Mouse (Mus musculus) layer of hippocampus, postnatal 36 days (tissue): Measurements from ENCODE around the gene Ppip5k2. TPM values are rescaled to one million over a fixed set of nuclear protein-coding genes. Genes with fewer than 3 reads are reported as not detected.
"Not testable (repeated sequence)": the region's sequence is repeated elsewhere in the genome, so short reads cannot be mapped to it uniquely, and the experiment has no call there.

ENCODE experiments used
- DNase-seq, 2 experiments: peaks; one replicate each; pipeline ENCODE4 v3.0.0; 2022
- total RNA-seq, 2 experiments: library from RNA; stranded (reverse); gene quantifications; 2 replicates each; pipeline ENCODE4 v1.2.3; 2021

Ppip5k2 gene
- total RNA-seq, result 10 to 100 TPM; 18.7 to 19.9 TPM

DNA sequence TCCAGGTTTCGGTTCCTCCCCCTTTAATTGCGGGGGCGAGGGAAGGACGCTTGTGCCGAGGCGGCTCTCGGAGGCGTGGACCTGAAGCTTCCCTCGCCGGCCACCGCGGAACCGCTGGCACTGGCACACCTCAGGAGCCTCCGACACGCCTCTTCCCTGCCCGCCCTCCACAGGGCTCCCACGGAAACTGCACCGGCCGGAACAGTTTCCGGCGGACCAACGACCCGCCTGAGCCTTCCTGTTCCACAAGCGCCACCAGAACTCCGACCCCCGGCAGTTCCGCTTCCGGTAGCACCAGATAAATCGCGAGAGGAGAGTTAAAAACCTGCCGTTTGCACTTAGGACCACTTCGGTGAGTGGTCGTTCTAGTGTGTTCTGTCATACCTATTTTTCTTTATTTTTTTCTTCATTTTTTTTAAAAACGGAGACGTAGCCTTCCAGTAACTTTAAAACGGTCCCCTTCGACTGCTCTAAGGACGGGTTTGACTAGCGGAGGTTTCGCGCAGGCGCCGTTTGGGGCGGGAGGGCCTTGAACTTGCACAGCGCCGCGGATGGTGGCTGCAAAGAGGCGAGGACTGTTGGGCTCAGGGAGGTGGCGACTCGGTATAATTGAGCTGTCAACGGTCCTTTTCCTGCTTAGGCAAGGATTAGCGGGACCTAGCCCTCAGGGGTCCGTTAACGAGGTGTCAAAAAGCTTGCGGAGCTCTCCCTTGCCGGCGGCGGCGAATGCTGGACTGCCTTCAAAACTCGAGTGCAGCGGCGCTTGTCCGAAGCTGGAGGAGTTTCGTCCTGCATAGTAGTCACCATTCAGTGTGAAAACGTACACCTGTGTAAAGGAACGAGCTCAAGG, at the start of gene Ppip5k2, which contains the start of gene Gin1:
Ppip5k2 (minus strand) TSS at position 508 of the 850 bp plus-strand sequence.
Gin1 (plus strand) TSS at position 269 of the 850 bp plus-strand sequence.
- peak; percentile 91 to 92 for DNase-seq

DNA sequence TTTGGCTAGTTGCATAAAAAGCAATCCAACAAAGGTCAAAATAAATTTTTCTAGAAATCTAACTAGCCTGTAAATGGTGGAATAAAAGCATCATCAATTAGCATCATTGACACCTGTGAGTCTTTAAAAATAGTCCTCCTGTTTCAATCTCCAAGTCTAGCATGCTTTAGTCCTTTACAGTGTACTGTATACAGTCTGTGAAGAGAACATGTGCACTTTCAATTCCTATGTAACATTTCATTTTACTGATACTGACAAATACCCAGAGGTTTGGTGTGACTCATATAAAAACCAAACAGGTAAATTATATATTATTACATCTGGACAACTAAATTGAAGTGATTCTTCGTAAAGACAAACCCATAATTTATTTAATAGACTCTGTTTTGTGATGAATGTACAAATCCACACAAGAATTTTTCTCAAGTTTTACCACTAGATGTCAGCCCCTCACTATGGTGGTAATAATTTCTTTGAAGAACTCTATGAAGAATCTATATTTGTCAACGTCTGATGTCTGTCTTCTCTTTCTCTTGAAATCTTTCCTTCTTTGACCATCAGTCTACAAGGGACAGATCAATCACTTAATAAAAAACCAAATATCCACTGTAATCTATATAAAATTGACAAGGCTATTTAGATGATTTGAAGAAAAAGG, 39.2 kb upstream of the Ppip5k2 start:
- DNase-seq, result no peak

DNA sequence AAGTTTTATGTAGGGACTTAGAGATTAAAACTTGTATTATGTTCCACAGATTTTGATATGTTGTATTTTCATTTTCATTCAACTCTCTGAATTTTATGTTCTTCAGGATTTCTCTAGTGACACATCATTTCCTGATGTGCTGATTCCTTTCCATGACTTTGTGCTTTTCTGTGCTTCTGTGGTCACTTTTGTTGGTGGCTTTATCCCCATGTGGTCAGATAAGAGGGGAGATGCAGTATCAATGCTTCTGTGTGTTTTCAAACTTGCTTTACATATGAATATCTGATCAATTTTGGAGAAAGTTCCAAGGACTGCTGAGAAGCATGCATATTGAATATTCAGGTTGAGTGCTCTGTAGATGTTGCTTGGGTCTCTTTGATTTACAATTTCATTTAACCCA, 34.3 kb upstream of the Ppip5k2 start:
- no peak for DNase-seq

DNA sequence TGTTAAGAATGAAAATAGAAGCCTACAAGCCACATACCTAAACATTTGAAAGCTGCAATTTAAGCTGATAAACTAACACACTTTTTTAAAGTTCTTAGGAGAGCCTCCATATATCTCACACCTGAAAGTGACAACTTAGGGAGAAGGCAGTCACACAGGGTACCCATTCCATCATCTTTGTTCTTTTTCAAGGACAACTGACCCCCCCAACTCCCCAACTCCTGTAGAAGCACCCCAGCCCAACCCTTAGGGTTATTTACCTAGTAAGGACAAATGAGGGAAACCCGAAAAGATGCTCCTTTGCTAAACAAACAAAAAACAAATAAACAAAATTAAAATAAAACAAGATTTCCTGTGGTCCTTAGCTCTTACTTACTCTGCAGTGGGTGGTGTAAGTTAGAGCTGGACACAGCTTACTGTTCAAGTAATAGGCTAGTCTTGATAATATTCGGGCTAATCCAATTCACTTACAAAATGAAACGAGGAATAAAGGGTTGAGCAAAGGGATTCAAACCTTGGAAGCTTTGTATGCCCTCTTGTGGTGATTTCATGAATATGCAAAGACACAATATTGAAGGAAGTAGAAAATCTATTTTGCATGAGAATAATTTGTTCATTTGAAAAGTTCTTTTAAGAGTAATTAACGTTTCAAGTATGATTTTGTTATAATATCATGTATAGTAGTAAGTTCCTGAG, 32.1 kb upstream of the Ppip5k2 start:
- no peak for DNase-seq

DNA sequence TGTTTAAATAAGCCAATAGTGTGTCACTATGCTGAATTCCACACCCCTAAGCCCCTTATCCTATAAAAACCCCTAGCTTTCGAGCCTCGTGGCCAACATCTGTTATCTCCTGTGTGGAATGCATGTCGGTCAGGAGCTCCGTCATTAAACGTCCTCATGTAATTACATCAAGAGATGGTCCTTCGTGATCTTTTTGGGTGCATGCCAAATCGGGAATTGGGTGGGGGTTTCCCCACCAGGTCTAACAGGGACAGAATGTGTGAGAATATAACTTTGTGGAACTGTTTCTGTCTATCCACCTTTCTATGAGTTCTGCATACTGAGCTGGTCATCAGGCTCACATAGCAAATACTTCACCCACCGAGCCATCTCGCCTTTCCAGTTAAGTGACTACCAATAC, 25.7 kb upstream of the Ppip5k2 start:
- DNase-seq, result no peak

DNA sequence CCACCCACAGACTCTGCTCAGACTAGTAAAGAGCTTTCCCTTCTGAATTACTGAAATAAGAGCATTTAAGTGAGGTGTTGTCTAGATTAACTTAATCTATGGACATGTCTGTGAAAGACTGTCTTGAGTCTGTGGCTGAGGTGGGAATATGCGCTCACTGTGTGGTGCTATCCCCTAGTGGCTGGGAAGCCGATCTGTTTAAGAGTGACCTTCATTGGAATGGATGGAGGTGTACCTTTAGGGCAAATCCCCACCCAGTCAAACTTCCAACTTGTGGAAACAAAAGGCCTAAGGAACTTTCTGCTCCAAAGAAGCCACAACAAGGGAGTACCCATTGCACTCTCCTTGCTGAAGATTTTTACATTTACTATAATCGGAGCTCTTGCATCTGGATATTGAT, 23.9 kb upstream of the Ppip5k2 start:
- DNase-seq, result no peak

DNA sequence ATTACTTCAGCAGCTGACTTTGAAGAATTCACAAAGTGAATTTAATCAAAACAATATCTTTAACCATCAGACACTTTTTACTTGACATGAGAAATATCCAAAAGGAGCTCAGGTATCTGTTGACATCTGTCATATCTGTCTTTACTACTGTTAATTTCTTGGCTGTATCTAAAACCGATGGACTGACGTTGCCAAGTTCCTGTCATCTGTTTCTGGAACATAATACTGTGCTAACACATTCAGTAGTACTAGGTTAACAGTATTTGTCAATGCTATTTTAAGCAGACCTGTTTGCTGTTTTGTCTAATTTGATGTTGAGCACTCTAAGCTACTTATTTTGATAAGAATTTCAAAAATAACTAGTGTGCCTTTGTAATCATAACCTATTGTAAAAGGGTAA, 18.3 kb upstream of the Ppip5k2 start:
- DNase-seq, result no peak

DNA sequence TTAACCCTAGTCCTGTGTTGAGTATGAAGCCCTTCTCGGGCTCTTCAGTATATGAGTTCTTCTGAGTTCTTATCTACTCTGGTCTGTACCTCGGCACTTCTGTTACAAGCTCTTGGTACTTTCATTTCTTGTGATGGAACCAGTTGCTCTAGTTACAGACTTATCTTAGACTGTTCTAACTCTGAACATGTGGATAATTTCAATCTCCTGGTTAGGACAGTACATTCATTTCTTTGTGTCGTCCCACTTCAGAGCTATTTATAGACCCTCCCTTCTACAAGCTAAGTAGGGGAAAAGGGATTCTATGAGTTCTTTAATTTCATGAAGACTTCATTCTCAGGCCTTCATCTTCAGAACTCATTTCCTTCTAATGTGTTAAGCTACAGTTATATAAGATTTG, 17.5 kb upstream of the Ppip5k2 start:
- no peak for DNase-seq

DNA sequence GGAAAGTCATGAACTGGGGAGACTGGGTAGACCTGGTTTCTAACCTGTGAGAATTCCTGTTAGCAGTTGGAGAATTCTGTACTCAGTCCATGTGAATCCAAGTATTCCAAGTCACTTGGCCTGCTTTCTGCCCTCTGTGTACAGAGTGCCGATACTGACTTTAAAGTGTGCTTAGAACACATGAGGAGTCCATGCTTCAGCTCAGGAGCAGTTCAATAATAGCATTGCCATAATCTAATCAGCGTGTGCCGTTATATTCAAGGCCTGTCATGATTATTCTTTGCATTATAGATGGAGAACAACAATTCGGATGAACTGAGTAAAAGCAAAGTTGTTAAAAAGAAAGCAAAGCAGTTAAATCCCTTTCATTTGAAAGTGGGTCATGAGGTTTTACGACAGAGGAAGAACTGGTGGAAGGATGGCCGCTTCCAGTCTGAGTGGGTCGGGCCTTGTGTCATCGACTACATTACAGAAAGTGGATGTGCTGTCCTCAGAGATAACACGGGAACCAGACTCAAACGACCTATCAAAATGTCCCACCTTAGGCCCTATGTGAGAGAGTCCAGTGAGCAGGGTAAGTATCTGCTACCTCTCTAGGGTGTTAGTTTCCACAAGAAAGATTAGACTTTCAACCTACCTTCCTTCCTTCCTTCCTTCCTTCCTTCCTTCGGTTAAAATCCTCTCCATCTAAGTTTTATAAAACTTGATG, 15.6 kb upstream of the Ppip5k2 start:
- DNase-seq, result no peak

DNA sequence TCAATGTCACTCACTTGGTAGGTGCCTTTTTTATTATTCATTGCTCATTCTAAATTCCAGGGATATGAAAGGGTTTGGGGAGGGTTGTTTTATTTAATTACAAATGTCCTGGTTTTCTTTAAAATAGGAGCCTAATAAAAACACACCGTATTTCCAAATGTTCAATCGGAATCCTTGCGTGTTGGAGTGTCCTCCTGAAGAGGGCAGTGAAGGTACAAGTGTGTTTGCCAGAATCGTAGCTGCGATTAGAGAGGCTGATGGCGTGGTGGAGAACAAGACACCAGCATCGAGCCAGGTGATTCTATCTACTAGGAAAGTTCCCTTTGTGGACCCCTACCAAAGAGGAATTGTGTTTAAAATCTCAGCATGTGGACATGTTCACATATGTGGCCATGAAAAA, 14.7 kb upstream of the Ppip5k2 start:
- no peak for DNase-seq

DNA sequence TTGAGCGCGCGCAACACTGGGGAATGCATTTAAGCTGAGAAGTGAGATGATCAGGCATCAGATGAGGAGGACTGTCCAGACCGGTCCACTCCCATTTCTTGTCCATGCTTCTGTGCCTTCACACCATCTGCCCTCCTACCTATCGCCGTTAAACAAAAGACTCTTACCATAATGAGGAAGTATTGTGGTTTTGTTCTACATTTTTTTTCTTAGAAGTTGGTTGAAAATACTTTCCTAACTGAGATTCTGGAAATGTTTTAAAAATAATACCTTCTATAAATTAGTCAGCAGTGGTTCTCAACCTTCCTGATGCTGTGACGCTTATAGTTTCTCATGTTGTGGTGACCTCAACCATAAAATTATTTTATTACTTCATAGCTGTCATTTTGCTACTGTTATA, 11.5 kb upstream of the Ppip5k2 start:
- no peak for DNase-seq

DNA sequence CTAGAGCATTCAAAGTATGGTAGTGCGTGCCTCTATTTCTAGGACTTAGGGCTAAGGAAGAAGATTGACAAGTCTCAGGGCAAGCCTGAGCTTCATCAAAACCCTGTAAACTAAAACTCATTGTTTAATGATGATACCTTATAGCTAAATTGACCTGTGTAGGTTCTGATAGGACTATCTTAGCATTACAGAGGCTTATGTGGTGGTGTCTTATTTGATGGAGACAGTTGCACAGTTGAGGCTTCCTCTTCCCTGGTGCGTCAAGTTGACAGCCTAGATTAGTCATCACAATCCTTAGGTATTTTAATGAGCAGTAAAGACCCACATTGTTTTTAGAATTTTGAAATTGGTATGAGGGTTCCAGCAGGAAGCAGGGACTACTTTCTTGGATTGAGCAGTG, 3.8 kb upstream of the Ppip5k2 start:
- no peak for DNase-seq

DNA sequence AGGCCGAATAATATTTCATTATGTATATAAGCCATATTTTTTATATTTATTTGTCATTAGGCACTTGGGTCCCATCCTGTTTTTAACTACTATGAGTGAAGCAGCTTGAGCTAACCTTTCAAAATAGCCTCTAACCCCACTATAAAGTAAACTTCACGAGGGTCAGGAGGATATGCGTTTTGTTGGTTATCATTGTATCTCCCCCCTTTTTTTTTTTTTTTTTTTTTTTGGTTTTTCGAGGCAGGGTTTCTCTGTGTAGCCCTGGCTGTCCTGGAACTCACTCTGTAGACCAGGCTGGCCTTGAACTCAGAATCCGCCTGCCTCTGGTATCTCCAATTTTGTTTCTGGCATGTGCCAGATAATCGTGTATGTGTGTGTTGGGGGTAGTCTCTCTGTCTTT, 3.2 kb upstream of the Ppip5k2 start:
- DNase-seq, result no peak

DNA sequence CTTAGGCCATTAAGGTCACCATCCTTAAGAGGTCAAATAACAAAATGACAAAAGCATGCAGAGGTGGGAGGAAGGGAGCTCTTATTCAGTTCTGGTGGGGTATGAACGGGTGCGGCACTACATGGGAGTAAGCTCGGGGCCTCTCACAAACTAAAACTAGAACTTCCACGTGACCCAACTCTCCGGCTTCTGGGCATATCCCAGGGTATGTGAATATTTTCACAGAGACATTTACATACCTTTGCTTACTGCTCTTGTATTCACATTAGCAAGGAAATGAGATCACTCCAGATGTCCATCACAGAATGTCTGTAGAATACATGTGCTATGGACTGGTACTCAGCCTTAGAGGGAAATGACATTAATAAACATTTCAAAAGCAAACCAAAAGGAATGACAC, 1.5 kb upstream of the Ppip5k2 start:
- no peak for DNase-seq

DNA sequence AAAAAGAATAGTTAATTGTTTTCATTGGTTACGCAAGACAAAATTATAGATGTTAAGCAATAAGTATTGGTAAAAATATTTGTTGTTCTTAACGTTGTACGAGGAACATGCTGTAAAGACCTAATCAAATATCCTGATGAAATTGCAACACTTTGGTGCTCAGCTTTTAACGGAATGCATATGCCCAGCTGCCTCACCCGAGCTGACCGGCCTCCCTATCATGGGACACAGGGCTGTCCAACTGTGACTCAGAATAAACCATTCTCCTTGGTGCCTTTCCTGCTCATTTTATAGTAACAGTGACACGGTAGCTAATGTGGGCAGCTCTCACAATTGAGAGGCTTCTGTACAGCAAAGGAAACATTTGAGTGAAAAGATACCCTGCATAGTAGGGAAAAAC, 907 bp upstream of the Ppip5k2 start:
- DNase-seq, result no peak

DNA sequence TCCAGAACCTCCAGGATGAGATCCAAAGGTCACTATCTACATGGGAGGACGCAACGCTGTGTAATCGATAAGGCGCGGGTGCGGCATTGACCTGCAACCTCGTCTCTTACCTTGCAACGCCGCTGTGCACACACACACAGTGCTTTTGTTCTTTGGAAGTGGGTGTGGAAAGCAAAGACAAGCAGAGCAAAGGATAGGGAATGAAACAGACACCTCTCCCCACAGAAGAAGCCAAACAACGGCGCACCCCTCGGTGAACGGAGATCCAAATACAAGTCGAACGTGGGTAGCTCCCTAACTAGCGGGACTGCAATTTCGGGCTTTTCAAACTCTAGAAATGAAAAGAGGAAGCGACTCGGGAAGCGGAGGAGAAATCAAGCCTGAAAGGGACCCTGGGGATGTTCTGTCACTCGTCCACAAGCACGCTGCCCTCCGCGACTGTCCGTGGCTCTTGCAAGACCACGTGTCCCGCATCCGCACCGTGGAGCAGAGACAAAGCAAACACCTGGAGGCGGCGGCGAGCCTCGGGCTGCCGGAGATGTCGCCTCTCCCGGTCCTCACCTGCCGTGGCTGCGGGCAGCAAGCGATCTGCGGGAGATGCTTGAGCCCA, 812 bp downstream of the Ppip5k2 start:
- peak in 1 of 2 experiments; percentile 15 for DNase-seq

DNA sequence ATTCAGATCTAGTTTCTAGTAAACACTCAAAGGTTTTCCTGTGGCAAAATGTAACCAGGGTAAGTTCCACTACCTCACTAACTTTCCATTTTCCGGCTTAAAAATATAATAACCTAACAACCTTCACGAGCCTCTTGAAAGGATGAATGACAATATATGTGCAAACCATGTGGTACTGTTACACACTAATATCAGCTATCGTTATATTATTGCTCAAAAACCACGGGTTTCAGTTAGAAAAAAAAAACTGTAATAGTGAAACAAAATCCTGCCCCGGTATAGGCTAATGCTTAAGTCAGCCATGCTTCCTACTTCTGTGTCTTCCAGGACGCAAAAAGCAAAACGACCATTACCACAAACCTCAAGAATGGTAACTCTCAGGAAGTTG, 1.3 kb downstream of the Ppip5k2 start:
- no peak for DNase-seq

DNA sequence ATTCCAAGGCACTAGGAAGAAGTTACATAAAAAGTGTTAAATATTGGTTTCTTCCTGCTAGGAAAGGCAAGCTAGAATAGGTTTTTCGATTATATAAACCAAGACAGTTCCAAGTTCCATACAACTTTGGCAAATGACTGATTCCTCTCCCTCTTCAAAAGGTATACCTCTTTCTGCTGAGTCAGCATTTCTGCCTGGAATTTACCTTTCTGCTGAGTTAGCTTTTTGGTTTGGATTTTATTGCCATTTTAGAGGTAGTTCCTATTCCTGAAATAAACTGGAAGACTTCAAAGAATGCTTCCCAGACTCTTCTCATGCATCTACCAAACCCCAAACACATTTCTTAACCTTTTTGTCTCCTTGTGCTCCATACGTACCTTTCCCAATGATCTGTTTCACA, 2.1 kb downstream of the Ppip5k2 start:
- DNase-seq, result no peak

DNA sequence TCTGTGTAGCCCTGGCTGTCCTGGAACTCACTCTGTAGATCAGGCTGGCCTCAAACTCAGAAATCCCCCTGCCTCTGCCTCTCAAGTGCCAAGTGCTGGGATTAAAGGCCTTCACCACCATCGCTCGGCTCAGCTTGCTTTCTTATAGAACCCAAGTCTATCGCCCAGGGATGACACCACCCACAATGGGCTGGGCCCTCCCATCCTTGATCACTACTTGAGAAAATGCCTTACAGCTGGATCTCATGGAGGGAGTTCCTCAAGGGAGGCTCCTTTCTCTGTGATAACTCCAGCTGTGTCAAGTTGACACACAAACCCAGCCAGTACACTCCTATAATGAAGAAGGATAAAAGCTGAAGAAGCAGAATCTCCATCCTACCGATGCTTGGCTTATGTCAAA, 4.5 kb downstream of the Ppip5k2 start:
- not testable (repeated sequence) for DNase-seq

DNA sequence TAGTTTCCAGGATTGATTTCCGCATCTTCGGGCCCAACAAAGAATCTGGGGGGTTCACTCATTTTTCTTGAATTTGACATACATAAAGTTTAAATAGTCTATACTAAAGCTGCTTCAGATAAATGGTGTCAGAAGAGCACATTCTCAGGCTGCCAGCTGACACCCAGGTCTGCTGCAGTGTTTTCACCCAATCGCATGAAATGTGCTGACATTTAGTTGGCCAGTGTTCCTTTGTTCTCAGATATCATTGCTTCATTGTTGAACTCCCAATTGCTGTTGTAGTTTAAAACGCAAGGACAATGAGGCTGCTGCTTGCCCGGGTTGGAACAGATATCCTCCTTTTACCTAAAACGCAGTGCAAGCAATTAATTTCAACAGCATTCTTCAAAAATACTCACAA, 8.7 kb downstream of the Ppip5k2 start:
- no peak for DNase-seq

DNA sequence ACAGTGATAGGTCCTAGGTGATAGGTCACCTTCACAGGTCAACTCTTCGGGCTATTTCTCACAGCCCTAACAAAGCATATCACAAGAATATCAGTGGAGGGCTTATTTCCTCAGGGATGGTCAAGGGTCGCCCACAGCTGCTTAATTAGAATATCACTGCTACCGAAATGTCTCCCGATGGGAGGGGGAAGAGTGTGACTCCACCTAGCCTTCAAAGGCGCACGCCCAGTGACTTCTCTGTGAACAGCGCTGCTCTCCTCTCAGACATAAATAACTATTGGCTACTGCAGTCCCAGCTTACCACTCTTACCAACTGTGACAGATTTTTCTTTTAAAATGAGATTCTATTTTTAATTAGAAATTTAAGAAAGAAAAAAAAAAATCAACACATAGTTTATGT, 9.6 kb downstream of the Ppip5k2 start:
- no peak for DNase-seq

DNA sequence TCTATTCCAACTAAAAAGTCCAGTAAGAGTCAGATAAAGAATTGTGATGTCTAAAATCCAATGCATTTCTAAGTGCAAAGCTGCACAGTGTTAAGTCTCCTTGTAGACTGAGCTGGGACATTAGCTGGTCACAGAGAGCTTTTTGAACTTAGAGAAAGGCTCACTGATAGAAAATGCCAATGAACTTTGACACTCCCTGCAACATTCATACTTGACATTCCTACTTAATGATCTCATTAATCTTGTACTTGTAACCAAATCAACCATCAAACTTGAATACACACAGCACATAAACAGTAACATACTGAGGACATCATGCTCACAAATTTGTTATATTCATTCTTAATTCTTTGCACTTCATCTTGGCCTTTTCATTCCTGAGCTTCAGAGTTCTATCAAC, 10.4 kb downstream of the Ppip5k2 start:
- DNase-seq, result no peak
